Mouse (Mus musculus): ENCODE data around the gene St6gal1.

GRCm38 (mm10) chr16:23223871-23224469, 570 bp upstream of the St6gal1 start:
- TF ChIP-seq CTCF (IDR thresholded peaks at IDR 0.05; ENCODE audit: insufficient read depth, low read length) (no peak), POLR2A (IDR thresholded peaks at IDR 0.05; ENCODE audit: borderline replicate concordance, extremely low read depth, low read depth, low read length) (no peak)
